Mouse (Mus musculus) left cerebral cortex, postnatal 25 days (tissue): ENCODE results near the gene Cntn3. TPM values are rescaled to one million over a fixed set of nuclear protein-coding genes. Genes with fewer than 3 reads are reported as not detected.

ENCODE experiments used
- DNase-seq, 2 experiments: peaks; one replicate each; pipeline ENCODE4 v3.0.0; 2022; ENCODE audit warnings: low spot score in 2 of 2, mixed read lengths in 1 of 2
- intact Hi-C: fragments of 180-260 bp; cut with DNase I; formaldehyde crosslinking; loops from one replicate; pipeline ENCODE4 v1.15.1; 2025
- total RNA-seq, 2 experiments: library from RNA; stranded (reverse); gene quantifications; 2 replicates each; pipeline ENCODE4 v1.2.3; 2021

The Cntn3 gene
- total RNA-seq, 2 experiments from 2014 or later = 25.0 to 25.5 TPM

DNA sequence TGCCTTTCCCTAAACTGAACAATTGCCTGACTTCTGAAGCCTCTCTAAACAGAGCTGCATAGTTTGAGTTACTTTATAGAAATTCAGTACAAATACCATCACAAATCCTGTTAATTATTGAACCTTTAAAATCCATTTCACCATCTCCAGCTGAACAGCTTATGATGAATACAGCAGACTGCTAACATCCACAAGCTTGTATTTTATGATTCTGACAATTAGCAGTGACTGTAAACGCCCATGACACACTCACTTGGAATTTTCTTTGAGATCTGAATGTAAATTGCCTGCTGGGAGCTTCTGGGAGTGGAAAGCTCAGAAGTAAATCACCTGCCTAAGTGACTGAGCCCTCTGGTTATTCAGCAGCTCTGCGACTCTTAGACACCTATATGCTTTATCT lies 459.3 kb downstream of the Cntn3 start:
- intact Hi-C loops = no loop called here

More for the DNA sequence above, 459.3 kb downstream of the Cntn3 start:
- DNase-seq = no peak
